ENCODE assay signal across 8 mouse cellular contexts in the genomic region with DNA sequence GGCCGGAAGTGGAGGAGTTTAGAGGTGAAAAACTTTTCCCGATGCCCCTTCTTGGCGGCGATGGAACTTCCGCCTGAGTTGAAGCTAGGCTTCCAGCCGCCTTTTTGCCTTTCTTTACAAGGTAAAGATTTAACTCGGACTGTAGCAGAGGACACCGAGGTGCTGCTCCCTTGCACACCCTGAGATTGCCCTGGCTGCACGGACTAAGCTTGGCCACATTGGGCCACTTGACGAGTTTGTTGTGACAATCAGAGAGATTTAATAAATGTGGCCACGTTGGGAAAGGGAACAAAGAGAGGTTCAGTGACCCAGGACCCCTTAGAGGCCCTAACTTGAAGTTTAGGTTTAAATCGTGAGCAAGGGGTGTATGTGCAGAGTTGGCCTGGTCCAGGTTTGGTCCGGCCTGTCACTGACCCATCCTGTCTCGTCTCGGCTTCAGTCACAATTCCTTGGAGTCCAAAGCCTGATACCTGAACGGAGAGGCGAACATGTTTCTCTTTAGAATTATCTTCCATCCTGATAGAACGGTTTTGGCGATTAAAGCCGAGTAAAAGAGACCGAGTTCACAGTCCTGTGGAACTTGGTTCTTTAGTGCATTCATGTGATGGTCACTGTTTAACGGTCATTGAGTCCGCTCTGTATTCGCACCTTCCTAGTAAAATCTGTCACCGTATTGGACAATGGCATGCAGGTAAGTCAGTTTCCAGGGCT. TPM values are rescaled to one million over a fixed set of nuclear protein-coding genes. Genes with fewer than 3 reads are reported as not detected.
DNase-seq lines count a peak whose midpoint lies in the region; ATAC-seq and TF ChIP-seq lines count a peak whose summit lies in the region.

No protein-coding gene starts in this region.

- TF ChIP-seq POLR2A in spleen, adult 2 months (IDR thresholded peaks at IDR 0.05; ENCODE audit: low read depth, low read length) = no peak
- no peak for TF ChIP-seq POLR2A in limb, embryonic 14.5 days (IDR thresholded peaks at IDR 0.05; ENCODE audit: borderline replicate concordance, extremely low read depth, insufficient read depth, insufficient read length)

- H3K27ac ChIP-seq in spleen, adult 2 months (ENCODE audit: insufficient read depth, low read length) = peak overlapping the region; percentile 98
- peak overlapping the region; percentile 99 for H3K27ac ChIP-seq in limb, embryonic 14.5 days (replicated peaks; ENCODE audit: low read depth, low read length)
- peak overlapping the region; percentile 99 for H3K27ac ChIP-seq in stomach, embryonic 16.5 days (ENCODE audit: low read length)

- no peaks in the 10 kb centered on the region for H3K9me3 ChIP-seq in limb, embryonic 14.5 days (ENCODE audit: control insufficient read depth, low read length)
- H3K9me3 ChIP-seq in stomach, embryonic 16.5 days (replicated peaks; ENCODE audit: control insufficient read depth, low read length) = no peaks in the 10 kb centered on the region

- H3K4me1 ChIP-seq in spleen, adult 2 months (ENCODE audit: control insufficient read depth, insufficient read depth, insufficient read length) = peaks cover 6% of the 10 kb centered on the region; the same call in 1 of the 2 replicates
- 0 out of 2 replicates have a peak, but pooled peaks cover 12% of the 10 kb centered on the region for H3K4me1 ChIP-seq in limb, embryonic 14.5 days (ENCODE audit: control insufficient read depth, insufficient read depth, low read length)
- peaks cover 16% of the 10 kb centered on the region; the same call in 1 of the 2 replicates for H3K4me1 ChIP-seq in stomach, embryonic 16.5 days (ENCODE audit: control insufficient read depth, insufficient read depth, low read length)

- H3K27me3 ChIP-seq in spleen, adult 2 months (ENCODE audit: control insufficient read depth, insufficient read depth, low read length) = no peaks in the 10 kb centered on the region
- H3K27me3 ChIP-seq in limb, embryonic 14.5 days (ENCODE audit: control insufficient read depth, insufficient read depth, low read length) = no peaks in the 10 kb centered on the region
- H3K27me3 ChIP-seq in stomach, embryonic 16.5 days (ENCODE audit: control insufficient read depth, insufficient read depth, low read length) = no peaks in the 10 kb centered on the region

- DNase-seq in cerebellum, postnatal 14 days = no peak
- DNase-seq in spleen, adult 2 months (ENCODE audit: low read depth in 1 of 2, low spot score in 2 of 2) = no peak
- DNase-seq in spleen, adult 18-20 months = no peak
- no peak for DNase-seq in limb, embryonic 14.5 days (ENCODE audit: low spot score)
- no peak for DNase-seq in adrenal gland, adult 2 months
- DNase-seq in Muller cell, postnatal 12 days (ENCODE audit: inconsistent ontology term) = no peak

- TF ChIP-seq CTCF in spleen, adult 2 months (IDR thresholded peaks at IDR 0.05; ENCODE audit: extremely low read depth, insufficient read depth, insufficient read length, insufficient replicate concordance) = no peak

- peak overlapping the region; percentile 96 for H3K9ac ChIP-seq in limb, embryonic 14.5 days (ENCODE audit: low read depth, low read length, severe bottlenecking)
- H3K9ac ChIP-seq in stomach, embryonic 16.5 days (ENCODE audit: low read length) = peak overlapping the region; percentile 92

- peak overlapping the region; percentile 75 for H3K4me2 ChIP-seq in limb, embryonic 14.5 days (replicated peaks; ENCODE audit: low read depth, low read length, severe bottlenecking)
- peak overlapping the region; percentile 72 for H3K4me2 ChIP-seq in stomach, embryonic 16.5 days (ENCODE audit: low read depth, low read length)

- no peaks in the 10 kb centered on the region for H3K36me3 ChIP-seq in spleen, adult 2 months (ENCODE audit: control insufficient read depth, insufficient read depth, low read length)
- H3K36me3 ChIP-seq in limb, embryonic 14.5 days (ENCODE audit: control insufficient read depth, insufficient read depth, low read length) = no peaks in the 10 kb centered on the region; the same call in 1 of the 2 replicates
- H3K36me3 ChIP-seq in stomach, embryonic 16.5 days (ENCODE audit: control insufficient read depth, insufficient read depth, low read length) = no peaks in the 10 kb centered on the region

- H3K4me3 ChIP-seq in spleen, adult 2 months (ENCODE audit: extremely low read depth, insufficient read depth, insufficient read length) = peak overlapping the region; percentile 93
- peak overlapping the region; percentile 67 for H3K4me3 ChIP-seq in limb, embryonic 14.5 days (replicated peaks; ENCODE audit: low read length)
- peak overlapping the region; percentile 80 for H3K4me3 ChIP-seq in stomach, embryonic 16.5 days (replicated peaks; ENCODE audit: low read length)

- WGBS in spleen, adult 2 months = 41% methylated on average over 25 of the region's 25 CpGs
- WGBS in limb, embryonic 14.5 days = 35% methylated on average over 25 of the region's 25 CpGs
- WGBS in stomach, embryonic 16.5 days = 35% methylated on average over 25 of the region's 25 CpGs

- 0 out of 2 replicates have a peak, but pooled peaks have one; percentile 11 for ATAC-seq in cerebellum, adult (ENCODE audit: insufficient number of reproducible peaks, low FRiP score, low TSS enrichment)
- no peak for ATAC-seq in limb, embryonic 14.5 days (ENCODE audit: low FRiP score, low read depth)
- ATAC-seq in stomach, embryonic 16.5 days (ENCODE audit: insufficient read depth, low FRiP score) = no peak

RNA-seq across cellular contexts. Expression of a gene that starts 21.0 kb away (rescaled TPM):
- 14.4 and 17.5 TPM in 2 replicates for polyA plus RNA-seq in spleen, adult 2 months (2012; rRNA removed)
- 87.0 and 90.9 TPM in 2 replicates for polyA plus RNA-seq in limb, embryonic 14.5 days (2012; rRNA removed)
- 98.8 and 111 TPM in 2 replicates for polyA plus RNA-seq in limb, embryonic 14.5 days (2014; fragmentation: Nextera tagmentation; extraction: Ambion mirVana)
- 69.4 and 75.9 TPM in 2 replicates for polyA plus RNA-seq in stomach, embryonic 16.5 days (2015; fragmentation: Nextera tagmentation; extraction: Ambion mirVana)
- total RNA-seq in adrenal gland, adult 2 months (2021) = 10 to 100 TPM; 28.6 to 34.3 TPM
- polyA plus RNA-seq in adrenal gland, adult 2 months (2012; rRNA removed) = 30.7 and 39.4 TPM in 2 replicates
